Mouse (Mus musculus): ENCODE results near the gene Alox5ap.

- TF ChIP-seq CTCF (conservative IDR thresholded peaks at IDR 0.05; ENCODE audit: insufficient read depth, insufficient read length, low read depth, low read length) (no peak), POLR2A (IDR thresholded peaks at IDR 0.05; ENCODE audit: low read depth, low read length) (no peak)
Observed at GRCm38 (mm10) chr5:149335009-149335408, 70.4 kb downstream of the Alox5ap start.

Data from kidney, adult 2 months (tissue).